Mouse (Mus musculus) erythroblast, embryonic 14.5 days (primary cell): ENCODE measurements at regions not wholly inside any gene's neighbourhood (a gene's known extent, or its start where the extent isn't known, plus 50 kb on each side); places are given as distances from the start of the nearest gene placed in this dataset.

Source experiments
- H3K27me3 ChIP-seq: 2 replicates; pipeline ENCODE4 v1.6.1; 2012; ENCODE audit warnings: inconsistent platforms; ENCODE audit not compliant: control insufficient read depth
- H3K36me3 ChIP-seq: 2 replicates; pipeline ENCODE4 v1.6.1; 2012; ENCODE audit warnings: mild to moderate bottlenecking, inconsistent platforms; ENCODE audit not compliant: control insufficient read depth
- H3K4me1 ChIP-seq: 2 replicates; pipeline ENCODE4 v1.6.1; 2012; ENCODE audit warnings: inconsistent platforms; ENCODE audit not compliant: control insufficient read depth
- H3K4me3 ChIP-seq: replicated peaks from 2 replicates; pipeline ENCODE3; 2012; ENCODE audit warnings: moderate library complexity, mild to moderate bottlenecking, inconsistent platforms
- H3K9me3 ChIP-seq: 2 replicates; pipeline ENCODE4 v1.6.1; 2012; ENCODE audit warnings: low read length, inconsistent platforms, mixed read lengths; ENCODE audit not compliant: control insufficient read depth
- GATA1 ChIP-seq: IDR thresholded peaks from 2 replicates; pipeline ENCODE4 v1.6.1; 2012; ENCODE audit warnings: low read length, inconsistent platforms, mixed read lengths
- TAL1 ChIP-seq: IDR thresholded peaks from 3 replicates; pipeline ENCODE4 v1.6.1; 2012; ENCODE audit warnings: low read length, inconsistent platforms, mixed read lengths

DNA sequence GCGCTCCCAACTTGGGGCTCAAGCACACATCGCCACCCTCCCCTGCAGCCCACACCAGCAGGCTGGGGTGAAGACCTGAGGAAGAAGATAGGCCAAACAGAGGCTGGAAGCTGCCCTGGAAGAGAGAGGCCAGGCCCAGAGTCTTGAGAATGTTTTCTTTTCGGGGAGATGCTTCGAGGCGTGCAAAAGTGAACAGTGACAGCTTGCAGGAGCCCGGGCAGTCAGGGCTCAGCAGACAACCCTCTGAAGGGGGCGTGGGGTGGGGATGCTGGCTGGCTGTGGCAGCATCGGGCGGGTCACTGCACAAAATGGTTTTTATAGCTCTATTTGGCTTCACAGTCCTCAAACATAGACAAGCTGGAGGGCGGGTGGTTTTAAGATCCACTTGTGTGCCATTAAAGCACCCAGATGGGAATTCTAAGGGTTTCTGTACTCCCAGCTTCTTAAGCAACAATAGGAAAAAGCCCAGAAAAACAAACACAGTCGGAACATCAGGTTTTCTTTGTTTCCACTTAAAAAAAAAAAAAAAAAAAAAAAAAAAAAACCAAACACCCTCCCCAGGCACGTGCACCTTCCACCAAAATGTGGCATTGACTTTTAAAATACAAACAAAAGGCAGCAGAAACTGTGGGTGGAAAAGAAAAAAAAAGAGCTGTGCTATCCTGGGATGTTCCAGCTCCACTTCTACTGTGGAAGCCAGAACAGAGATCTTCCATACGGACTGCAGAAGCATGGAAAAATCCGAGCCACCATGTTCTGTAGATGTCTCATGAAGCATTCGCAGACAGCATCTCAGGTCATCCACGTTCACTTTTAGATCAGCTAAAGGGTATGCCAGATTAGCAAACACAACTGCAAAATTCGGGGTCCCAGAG is 123.5 kb downstream of the Ly86 start:
- peaks cover 3% of the 10 kb centered on the region for H3K27me3 ChIP-seq
- no peaks in the 10 kb centered on the region for H3K9me3 ChIP-seq
- H3K36me3 ChIP-seq: no peaks in the 10 kb centered on the region
- TF ChIP-seq GATA1: no peak
- no peak overlapping the region for H3K4me3 ChIP-seq
- no peaks in the 10 kb centered on the region for H3K4me1 ChIP-seq

DNA sequence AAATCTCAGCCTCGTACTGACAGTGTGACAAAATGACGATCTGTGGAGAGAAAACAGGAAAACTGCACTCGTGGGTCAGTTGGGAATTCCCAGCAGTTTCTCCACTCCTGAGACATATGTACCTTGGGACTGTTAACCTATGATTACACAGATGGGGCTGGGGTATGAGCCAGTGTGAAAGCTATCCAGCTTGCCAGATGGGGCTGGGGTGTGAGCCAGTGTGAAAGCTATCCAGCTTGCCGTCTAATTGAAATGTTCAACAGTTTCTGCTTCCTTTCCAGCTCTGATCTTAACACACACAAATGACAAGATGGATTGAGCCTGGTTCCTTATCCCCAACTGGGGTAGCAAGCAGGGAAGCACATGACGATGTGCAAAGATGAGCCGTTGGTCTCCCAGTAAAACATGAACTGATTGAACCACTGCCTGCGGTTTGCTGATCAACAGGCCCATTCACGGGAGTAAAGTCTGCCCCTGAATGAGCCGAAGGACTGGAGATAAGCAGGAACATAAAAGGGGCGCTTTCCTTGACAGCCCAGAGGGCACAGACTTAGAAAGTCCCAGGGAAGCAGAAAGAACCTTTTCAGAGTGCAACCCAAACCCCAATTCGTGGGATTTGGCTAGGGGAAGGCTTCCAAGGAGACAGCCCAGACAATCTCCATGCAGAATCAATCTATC is 125.4 kb downstream of the Ly86 start:
- no peak overlapping the region for H3K4me3 ChIP-seq
- TF ChIP-seq GATA1 (no peak), TAL1 (no peak)
- no peaks in the 10 kb centered on the region for H3K4me1 ChIP-seq
- H3K36me3 ChIP-seq: no peaks in the 10 kb centered on the region
- H3K9me3 ChIP-seq: no peaks in the 10 kb centered on the region
- H3K27me3 ChIP-seq: peaks cover 3% of the 10 kb centered on the region

DNA sequence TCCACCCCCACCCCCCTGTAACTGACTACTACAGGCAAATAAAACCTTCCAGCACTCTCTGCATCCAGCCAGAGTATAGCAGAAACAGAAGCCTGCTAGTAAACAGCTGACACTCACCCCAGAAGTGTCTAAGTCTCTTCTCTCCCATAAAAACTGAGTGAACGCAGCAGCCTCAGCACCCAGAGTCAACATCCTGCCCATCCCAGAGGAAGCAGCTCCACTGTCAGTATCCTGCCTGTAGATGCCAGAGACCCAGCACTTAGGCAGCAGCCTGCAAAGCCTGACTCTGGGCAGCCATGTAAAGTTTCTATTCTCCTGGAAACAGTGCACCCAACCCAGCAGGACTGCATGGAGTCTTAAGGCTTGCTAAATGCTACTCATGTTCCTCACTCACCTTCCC is 128.4 kb downstream of the Ly86 start:
- TF ChIP-seq TAL1 (no peak), GATA1 (no peak)
- peaks cover 3% of the 10 kb centered on the region for H3K27me3 ChIP-seq
- no peak overlapping the region for H3K4me3 ChIP-seq
- no peaks in the 10 kb centered on the region for H3K9me3 ChIP-seq
- H3K36me3 ChIP-seq: no peaks in the 10 kb centered on the region
- H3K4me1 ChIP-seq: no peaks in the 10 kb centered on the region; the same call in 1 of the 2 replicates

DNA sequence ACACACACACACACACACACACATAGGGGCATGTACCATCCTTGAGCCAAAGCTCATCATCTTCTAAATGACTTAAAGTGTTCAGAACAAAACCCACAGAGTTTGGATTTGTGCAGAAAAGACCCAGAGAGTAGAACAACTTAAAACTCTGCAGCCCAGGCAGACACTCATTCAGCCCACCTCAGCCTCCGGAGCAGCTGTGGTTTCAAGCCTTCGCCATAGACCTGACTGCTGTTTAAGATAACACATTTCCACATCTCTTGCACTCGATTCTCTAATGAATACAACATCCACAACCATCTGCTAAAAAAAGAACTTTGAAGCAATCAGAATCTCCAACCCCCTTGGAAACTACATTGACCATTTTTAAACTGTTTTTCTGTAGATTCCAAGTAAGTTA is 130.8 kb downstream of the Ly86 start:
- Histone ChIP-seq H3K4me3 (no peak overlapping the region), H3K36me3 (no peaks in the 10 kb centered on the region), H3K27me3 (peaks cover 3% of the 10 kb centered on the region), H3K9me3 (no peaks in the 10 kb centered on the region), H3K4me1 (no peaks in the 10 kb centered on the region; the same call in 1 of the 2 replicates)
- TF ChIP-seq TAL1 (no peak), GATA1 (no peak)

DNA sequence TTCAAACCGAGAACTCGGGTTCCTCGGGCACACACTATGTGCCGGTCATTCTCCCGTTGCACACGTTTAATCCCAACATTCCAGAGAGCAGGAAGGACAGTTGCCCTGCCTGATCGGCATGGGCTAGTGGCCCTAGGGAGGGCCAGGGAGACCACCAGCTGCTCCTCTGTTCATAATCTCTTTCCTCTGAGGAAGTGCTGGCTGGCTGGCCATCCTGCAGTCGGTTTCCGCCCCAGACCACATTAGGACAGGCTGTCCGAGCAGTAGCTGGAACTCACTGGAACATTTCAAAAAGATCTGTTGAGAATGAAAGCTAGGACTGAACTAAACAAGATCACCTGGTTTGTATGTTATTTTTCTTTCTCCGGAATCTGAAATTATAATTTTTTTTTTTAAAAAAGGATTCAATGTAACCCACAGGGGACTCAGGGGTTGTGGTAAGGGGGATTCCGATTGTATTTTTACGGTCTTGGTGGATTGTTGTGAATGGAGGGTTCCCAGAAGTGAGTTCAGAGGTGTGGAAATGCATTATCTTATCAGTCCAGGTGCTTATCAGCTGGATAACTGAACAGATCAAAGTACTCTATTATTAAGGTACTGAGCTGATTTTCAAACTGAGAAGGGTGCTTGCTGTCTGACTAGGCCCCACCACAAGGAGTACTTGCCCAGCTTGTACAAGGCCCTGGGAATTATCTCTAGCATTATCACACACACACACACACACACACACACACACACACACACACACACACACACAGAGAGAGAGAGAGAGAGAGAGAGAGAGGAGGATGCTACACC is 131.4 kb downstream of the Ly86 start:
- Histone ChIP-seq H3K27me3 (peaks cover 3% of the 10 kb centered on the region), H3K4me1 (no peaks in the 10 kb centered on the region; the same call in 1 of the 2 replicates), H3K4me3 (no peak overlapping the region), H3K36me3 (no peaks in the 10 kb centered on the region), H3K9me3 (no peaks in the 10 kb centered on the region)
- TF ChIP-seq TAL1: no peak
- TF ChIP-seq GATA1: no peak

DNA sequence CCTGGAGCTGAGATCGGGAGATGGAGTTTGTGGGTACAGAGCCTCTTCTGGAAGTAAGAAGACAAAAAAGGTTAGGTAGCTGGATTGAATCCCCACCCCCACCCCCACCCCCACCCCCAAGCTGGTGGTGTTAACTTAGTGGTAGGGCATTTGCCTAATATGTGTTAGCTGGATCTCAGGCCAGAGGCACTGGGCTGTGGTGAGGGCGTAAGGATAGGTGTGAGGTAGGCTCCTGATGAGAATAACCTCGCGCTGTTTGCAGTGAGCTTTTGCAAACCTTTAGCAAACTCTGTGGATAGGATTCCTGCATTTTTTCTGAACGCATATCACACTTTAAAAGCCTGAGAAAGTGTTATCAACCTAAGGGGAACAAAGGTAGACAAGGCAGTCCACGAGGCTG is 132.3 kb downstream of the Ly86 start:
- no peak overlapping the region for H3K4me3 ChIP-seq
- H3K9me3 ChIP-seq: no peaks in the 10 kb centered on the region
- no peaks in the 10 kb centered on the region for H3K36me3 ChIP-seq
- no peaks in the 10 kb centered on the region; the same call in 1 of the 2 replicates for H3K4me1 ChIP-seq
- peaks cover 3% of the 10 kb centered on the region; the same call in 1 of the 2 replicates for H3K27me3 ChIP-seq
- TF ChIP-seq GATA1: no peak
- TF ChIP-seq TAL1: no peak

DNA sequence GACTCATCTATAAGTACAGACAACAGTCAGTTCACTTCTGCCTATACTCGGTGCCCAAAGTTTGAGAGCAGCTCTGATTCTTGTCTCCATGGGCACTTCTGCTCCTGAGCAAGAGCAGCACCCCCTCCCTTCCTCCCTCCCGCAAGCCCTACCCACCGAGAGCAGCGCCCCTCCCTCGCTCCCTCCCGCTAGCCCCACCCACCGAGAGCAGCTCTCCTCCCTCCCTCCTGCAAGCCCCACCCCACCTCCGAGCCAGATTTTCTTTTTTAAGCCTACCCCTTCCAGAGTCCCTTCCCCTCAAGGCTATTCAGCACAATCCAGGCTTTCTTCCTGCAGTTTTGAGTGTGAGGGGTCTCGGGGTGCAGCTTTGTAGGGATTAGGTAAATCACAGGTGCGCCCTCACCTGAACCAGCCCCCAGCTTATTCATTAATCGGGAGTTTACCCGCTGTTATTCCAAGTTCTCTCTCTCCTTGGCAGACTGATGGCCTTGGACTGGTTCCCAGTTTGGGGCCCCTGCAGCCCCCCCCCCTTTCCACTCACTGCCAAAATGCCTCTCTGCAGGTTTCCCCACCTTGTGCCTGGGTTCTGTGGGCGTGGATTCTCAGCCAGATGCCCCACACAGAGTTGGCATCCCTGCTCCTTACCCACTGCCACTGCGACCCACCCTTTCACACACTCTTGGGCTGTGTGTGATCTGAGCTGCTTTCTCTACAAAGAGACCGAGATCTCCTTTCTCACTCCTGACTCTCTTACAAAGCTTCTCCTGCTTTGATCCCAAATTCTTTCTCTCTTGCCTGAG is 132.9 kb downstream of the Ly86 start:
- Histone ChIP-seq H3K4me1 (no peaks in the 10 kb centered on the region; the same call in 1 of the 2 replicates), H3K4me3 (no peak overlapping the region), H3K36me3 (no peaks in the 10 kb centered on the region), H3K27me3 (peaks cover 3% of the 10 kb centered on the region; the same call in 1 of the 2 replicates), H3K9me3 (no peaks in the 10 kb centered on the region)
- no peak for TF ChIP-seq GATA1
- no peak for TF ChIP-seq TAL1

DNA sequence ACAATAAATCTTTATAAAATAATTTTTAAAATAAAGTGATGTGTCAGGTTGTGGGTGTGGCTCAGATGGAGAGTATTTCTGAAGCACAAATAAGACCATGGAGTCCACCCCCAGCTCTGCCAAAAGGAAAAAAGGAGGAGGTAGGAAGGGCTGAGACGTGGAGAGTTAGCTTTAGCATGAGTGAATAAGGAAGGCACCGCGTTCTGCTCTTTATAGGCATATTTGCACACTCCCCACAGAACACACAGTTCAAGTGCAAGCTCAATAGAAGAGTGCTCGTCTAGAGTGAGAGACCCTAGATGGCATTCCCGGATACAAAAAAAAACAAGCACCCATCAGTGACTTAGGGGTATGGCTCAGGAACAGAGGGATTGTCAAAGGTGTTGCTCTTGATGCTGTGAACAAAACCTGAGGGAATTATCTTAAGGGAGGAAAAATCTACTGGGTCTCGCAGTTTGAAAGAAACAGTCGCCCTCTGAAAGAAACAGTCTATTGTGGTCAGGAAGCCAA is 134.2 kb downstream of the Ly86 start:
- no peak for TF ChIP-seq TAL1
- no peak for TF ChIP-seq GATA1
- Histone ChIP-seq H3K9me3 (no peaks in the 10 kb centered on the region), H3K27me3 (peaks cover 3% of the 10 kb centered on the region), H3K4me1 (no peaks in the 10 kb centered on the region; the same call in 1 of the 2 replicates), H3K4me3 (no peak overlapping the region), H3K36me3 (no peaks in the 10 kb centered on the region)
